Mouse (Mus musculus) adrenal gland, postnatal 14 days (tissue): ENCODE data around the gene Pdcd2. TPM values are rescaled to one million over a fixed set of nuclear protein-coding genes. Genes with fewer than 3 reads are reported as not detected.
"Not testable (repeated sequence)": the region's sequence is repeated elsewhere in the genome, so short reads cannot be mapped to it uniquely, and the experiment has no call there.

Experiments
- DNase-seq: peaks from one replicate; pipeline ENCODE4 v3.0.0; 2021; ENCODE audit warnings: mixed read lengths
- long read RNA-seq, 2 experiments: library from polyadenylated mRNA; stranded (forward); transcript quantifications; one replicate each; pipeline ENCODE4 v2.0.0; 2021
- total RNA-seq: library from RNA; stranded (reverse); gene quantifications from 2 replicates; pipeline ENCODE4 v1.2.3, GENCODE M21; 2021

Pdcd2 gene
- total RNA-seq = 30.8 and 36.2 TPM in 2 replicates
- long read RNA-seq, experiment 1, transcript Pdcd2-201 (6 exons, 1,120 nt) = major isoform, 20 of 30 reads
- long read RNA-seq, experiment 1, partial matches to known transcripts = 8 of 30 reads
- long read RNA-seq, experiment 1, other reads (novel, unspliced or antisense) = 1 of 30 reads
- long read RNA-seq, experiment 2, transcript Pdcd2-201 (6 exons, 1,120 nt) = major isoform, 18 of 28 reads
- long read RNA-seq, experiment 2, partial matches to known transcripts = 9 of 28 reads
- long read RNA-seq, experiment 2, other reads (novel, unspliced or antisense) = 1 of 28 reads

DNA sequence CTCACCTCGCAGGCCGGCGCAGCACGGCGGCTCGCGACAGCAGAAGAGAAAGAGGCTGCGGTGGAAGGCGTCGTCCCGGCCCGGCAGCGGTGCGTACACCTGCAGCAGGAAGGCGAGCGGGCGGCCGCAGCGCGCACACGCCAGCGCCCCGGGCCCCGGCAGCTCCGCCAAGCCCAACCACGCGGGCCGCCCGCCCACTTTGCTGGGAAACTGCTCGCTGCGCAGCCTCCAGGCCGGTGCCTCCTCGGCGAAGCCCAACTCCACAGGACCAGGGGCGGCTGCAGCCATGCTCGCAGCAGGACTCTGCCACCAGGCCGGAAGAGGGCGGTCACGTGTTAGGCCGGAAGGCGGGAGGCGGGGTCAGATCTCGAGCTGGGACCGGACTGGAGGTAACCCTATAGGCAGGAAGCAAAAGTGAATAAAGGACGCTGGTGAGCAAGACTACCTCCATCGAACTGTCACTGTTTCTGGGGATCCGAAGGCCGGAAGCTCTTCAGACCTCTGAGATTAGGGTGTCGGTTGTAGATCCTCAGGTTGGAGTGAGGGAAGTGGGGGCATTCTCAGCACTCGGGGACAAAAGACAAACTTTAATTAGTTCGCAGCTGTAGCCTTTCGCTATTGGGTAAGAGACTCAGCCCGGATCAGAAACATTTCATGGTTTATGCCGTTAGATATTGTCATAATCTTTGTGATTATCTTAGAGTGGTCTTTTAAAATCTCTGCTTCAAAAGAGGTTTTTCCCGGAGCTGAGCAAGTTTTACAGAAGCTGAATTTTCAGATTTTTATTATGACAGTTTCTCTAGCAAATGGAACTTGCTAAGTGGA lies at the start of gene Pdcd2:
Gene Pdcd2, minus strand, starts transcription at position 316 of the 825 bp plus-strand sequence.
- peak; percentile 98 for DNase-seq

DNA sequence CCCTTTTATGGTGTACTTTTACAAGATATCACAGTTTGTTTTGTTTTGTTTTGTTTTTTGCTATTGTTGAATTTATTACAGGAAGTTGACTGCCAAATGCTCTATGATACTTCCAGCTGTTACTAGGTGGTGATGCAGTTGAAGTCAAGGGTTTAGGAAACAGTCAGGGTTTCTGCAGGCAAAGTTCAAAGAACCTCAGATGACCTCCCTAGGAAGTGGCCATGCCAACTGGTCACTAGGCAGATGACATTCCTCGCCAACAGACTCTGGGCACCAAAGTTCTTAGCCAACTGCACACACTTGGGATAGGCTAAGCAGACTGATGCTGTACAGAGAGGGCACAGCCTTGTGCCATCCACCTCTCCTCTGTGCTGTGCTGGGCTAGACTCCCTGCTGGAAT lies 48.0 kb upstream of the Pdcd2 start:
- DNase-seq = peak; percentile 45

DNA sequence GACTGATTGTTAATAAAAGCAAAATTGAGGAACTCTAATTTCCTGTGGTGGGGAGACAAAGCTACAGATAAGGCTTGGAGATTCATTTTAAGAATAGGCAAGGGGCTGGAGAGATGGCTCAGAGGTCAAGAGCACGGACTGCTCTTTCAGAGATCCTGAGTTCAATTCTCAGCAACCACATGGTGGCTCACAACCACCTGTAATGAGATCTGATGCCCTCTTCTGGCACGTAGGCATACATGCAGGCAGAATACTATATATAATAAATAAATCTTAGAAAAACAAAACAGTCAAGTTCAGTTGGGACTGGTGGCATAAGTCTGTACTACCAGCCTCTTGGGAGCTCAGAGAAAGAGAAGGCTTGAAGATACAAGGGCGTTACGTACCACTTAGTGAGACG lies 39.8 kb upstream of the Pdcd2 start:
- DNase-seq = no peak

DNA sequence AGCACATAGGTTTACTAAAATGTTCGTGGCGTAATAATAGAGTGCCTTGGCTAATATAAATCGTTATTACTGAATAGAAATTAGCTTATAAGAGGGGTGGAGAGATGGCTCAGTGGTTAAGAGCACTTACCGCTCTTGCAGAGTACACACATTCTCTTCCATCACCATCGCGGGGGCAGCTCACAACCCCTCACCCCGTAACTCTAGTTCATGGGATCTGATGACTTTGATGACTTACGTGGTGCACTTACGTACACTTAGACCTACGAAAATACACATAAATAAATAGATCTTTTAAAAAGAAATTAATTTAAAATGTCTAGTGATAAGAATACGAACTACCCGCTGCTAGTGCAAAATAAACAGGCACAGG lies 37.8 kb upstream of the Pdcd2 start:
- no peak for DNase-seq

DNA sequence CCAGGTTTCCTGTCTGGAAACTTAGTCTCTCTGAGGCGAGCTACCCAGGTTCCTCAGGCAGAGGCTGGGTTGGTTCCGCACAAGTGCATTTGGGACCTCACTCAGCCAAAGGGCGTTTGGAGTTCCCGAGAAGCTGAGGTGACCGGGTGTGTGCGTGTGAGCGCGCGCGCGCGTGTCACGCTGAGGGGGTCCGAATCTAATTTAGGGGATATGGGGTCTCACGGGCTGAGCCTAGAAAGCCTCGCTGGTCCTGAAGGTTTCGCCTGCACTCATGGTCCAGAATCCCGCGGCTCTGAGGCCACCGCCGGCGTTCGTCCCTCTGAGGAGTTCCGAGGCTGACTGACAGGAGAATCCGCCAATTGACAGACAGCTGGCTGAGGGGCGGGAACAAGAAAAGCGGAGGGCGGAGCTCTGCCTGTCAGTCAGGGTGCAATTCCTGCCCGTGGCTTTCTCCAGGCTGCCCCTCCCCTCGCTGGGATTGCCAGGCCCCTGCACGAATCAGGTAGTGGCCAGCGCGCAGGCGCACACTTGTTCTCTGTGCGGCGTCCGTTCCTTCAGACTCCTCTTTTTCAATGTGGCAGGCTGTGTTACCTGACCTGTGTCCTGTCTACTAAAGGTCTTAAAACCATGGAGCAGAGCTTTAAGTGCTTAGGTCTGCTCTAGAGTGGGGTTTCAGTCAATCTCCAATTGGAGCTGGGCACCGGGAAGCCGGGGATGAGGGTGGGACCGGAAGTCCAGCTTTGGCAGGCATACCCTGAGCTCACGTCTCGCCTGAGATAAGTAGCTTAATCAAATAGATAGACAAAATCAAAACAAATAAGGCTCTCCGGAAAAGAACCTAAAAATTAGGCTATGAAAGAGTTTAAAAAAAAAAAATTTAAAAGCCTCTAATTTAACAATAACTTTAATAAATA lies 37.2 kb upstream of the Pdcd2 start, which contains the start of gene Prdm9:
Gene Prdm9, minus strand, starts transcription at position 341 of the 914 bp plus-strand sequence.
- DNase-seq = peak; percentile 99

DNA sequence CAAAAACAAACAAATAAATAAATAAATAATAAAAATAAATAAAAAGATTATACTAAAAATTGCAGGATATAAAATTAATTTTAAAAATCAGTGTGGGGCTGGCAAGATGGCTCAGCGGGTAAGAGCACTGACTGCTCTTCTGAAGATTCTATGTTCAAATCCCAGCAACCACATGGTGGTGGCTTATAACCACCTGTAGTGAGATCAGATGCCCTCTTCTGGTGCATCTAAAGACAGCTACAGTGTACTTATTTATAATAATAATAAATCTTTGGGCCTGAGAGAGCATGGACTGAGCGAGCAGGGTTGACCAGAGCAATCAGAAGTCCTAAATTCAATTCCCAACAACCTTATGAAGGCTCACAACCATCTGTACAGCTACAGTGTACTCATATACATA lies 32.8 kb upstream of the Pdcd2 start:
- no peak for DNase-seq

DNA sequence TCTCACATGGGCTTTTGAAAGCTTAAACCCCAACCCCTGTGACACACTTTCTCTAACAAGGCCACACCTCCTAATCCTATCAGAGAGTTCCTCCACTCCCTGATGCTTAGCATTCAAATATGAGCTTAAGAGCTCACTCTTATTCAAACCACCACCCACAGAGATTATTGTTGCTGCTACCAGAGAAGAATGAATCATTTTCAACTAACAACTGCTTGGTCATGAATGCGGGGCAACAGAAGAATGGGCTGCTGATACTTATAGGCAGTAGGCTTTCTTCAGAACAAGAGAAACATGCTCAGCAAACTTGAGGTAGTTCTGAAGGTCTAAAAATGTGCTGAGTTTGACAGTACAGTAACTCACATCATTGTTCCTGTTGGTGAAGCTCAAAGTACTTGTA lies 22.6 kb upstream of the Pdcd2 start:
- no peak for DNase-seq

DNA sequence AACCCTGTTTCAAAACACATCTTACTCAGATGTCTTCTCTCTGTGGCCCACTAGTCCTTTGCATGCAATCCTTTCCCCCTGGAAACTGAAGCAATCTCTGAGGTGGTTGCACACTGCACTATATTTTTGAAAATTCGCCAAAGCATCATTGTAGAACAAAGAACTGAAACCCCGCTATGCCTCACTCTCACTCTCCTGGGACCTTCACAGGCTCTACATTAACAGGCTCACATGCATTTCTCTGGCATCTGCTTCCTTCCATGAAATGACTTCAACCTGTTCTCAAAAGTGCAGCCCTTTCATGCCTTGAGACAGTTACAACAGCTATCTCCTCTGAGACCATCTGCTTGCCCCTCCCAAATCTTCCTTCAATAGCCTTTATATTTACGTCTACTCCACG lies 19.3 kb upstream of the Pdcd2 start:
- DNase-seq = no peak

DNA sequence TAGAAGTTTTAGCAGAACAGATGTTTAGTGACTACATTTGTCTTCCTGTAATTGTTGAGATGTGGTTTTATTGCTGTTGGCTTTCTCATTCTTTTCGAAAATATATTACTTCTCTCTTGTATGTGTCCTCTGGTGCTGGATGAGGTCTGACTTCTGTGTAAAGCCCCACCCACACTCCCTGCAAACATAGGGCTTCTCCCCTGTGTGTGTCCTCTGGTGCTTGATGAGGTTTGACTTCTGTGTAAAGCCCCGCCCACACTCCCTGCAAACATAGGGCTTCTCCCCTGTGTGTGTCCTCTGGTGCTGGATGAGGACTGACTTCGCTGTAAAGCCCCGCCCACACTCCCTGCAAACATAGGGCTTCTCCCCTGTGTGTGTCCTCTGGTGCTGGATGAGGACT lies 16.8 kb upstream of the Pdcd2 start:
- DNase-seq = not testable (repeated sequence)

DNA sequence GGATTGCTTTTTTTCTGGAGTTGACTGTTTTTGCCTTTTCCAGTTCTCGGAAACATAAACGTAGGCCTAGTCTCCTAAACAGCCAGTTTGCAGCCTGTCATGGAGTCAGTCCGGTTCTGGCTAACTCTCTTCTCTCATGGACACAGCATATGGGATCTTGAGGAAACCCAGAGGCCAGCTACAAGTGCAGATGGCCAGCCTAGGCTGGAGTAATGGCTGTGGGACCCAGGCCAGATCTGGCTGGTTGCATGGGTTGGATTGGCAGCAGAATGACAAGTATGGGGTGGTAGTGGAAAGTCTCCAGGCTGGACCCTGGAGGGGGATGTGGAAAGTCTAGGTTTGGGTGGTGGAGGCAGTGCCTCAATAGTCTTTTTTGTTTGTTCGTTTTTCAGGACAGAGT lies 13.2 kb upstream of the Pdcd2 start:
- DNase-seq = no peak

DNA sequence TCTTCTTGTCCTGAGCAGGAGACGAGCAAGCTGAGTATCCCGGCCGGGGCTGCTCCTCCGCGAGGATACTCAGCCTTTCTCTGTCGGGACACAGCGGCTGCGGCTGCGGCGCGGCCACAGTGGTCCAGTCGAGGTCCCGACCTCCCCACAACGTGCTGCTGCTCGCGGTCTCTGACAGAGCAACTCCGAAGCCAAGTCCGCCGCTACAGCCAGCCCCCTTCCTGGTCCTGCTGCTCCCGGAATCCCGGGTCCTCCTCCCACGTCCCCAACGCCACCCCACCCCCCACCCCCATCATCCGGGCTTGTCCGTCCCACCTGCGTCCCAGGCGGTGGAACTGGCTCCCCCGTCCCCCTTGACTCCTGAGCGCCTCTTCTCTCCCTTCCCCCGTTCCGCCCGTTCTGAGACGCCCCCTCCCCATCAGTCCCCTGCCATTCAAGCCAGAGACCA lies 9.4 kb upstream of the Pdcd2 start:
- peak; percentile 27 for DNase-seq

DNA sequence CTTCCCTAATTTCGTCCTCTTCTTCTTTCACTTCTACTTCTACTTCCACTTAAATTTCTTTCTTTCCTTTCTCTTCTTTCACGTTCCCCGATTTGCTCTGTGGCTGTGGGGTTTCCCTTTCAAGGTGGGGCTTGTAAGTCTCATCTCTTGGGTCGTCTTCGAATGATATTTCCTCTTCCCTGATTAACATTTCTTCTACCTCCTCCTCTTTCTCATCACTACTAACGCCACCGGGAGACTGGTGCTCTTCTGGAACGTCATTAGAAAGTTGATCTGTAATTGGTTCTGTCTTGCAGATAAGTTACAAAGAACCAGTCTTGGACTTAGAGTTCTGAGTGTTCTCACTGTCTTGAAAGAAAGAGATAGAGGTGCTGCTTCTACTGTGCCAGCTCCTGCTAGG lies 8.8 kb upstream of the Pdcd2 start:
- DNase-seq = no peak

DNA sequence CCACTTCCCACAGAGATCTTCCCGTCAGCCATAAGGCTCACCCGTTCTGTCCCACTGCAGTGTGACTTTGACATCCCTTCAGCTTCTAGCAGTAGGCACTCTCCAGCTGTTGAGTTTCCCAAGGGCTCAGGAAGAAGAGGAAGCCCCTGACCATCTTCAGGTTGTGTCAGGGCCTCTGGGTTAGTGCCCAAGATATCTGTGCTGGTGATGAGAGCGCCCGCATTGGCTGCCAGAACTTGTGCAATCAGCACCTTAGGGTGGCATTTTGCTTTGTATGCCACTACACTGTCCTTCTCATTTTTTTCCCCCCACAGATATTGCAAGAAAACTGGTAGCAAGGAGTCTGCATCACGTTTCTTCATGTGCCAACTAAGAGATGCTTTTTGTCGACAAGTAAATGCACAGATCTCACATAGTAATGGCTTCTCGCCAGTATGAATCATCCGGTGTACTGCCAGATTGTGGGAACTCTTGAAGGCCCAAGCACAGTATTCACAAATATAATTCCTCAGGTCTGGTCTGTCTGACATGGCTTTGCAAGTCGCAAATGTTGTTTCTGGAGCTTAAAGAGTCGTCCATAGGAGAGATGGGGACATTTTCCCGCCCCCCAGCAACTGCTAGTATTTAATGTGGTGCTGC lies 8.2 kb upstream of the Pdcd2 start:
- peak; percentile 29 for DNase-seq

DNA sequence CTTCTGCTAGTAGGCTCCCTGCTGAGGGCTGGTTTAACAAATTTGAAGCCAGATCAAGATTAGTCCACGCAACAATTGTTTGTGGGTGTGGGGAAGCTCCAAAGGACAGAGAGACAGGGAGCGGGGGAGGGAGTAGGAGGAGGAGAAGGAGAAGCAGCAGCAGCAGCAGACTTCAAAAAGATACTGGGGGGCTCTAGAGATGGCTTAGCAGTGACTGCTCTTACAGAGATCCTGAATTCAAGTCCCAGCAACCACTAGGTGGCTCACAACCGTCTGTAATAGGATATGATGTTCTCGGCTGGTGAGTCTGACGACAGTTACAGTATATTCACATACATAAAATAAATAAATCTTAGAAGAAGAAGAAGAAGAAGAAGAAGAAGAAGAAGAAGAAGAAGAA lies 3.0 kb upstream of the Pdcd2 start:
- peak; percentile 30 for DNase-seq

DNA sequence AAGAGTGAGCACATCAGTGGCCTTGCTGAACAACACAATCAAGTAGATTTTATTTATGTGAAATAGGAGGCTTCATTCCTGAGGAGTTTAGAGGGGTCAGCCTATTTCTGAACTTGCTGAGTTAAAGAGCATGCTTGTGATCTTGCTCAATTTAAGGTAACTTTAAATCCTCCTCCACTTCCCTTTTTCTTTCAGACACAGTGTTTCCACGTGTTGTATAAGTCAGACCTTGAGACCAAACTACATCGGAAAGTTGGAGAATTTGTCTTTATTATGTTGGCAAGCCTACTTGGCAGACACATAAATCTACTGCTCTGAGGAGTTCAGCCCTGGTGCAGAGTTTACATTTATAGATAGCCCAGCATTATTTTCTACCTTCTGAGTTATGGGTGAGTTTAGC lies 1.8 kb upstream of the Pdcd2 start:
- DNase-seq = no peak

DNA sequence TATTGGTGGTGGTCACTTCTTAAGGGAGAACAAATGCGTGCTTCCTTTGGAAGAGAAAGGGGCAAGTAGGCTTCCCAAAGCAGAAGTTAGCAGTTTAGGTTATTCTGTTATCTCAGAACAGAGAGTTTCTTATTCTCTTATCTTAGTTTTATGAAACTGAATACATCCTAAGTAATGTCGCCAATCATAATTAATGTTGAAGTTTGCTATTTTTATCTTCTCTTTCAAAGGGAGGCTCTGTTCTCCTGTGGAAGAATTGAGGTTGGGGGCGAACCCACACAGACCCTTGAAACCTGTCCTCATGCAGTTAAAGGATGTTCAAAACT lies 673 bp upstream of the Pdcd2 start:
- DNase-seq = no peak

DNA sequence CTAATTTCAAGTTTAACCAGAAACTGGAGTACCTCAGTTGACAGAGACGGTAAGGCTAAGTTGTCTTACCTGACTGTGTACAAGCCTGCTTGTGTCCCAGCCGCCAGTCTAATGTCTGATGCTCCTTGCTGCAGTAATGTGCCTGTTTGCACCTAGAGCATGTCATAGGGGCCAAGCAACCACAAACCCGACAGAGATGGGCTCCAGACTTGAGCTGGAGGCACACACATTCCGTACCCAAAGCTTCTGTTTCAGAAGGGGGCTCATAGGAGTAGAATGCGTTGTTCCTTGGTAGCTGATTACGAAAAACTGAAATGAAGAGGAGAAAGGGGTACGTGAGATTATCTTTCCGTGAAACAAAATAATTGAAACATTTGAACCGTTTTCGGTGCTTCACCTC lies 797 bp downstream of the Pdcd2 start:
- DNase-seq = no peak

DNA sequence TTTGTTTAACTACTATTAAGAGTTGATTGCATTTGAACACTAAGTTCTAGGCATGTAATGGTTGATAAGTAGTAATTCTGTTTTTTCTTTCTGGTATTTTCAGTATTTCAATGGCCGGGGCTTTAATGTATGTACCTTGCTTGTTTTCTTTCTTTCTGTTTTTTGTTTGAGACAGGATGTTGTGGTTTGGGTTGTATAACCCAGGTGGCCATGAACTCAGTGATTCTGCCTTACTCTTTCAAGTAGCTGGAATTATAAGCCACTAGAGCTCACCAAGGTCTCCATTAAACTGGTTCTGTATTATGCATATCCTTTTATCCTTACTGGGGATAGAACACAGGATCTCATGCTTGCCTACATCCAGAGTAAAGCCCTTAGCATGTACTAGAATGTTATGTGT lies 8.3 kb downstream of the Pdcd2 start:
- no peak for DNase-seq

DNA sequence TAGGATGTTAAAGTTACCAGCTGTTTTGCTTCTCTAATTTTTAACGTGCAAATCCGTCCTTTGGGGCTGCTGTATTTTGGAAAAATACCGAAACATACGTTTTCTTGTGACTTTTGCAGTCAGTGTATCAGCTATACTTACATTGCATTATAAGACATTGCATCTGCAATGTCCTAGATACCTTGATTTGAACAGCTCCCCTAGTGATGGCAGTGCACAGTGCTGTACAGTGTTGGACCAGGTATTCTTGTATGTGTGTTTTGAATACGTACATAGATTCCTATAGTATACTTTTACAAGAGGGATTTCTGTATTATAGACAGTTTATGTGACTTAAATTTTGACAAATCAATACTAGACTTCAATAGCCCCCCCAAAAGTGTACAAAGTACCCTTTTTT lies 8.9 kb downstream of the Pdcd2 start:
- DNase-seq = no peak

DNA sequence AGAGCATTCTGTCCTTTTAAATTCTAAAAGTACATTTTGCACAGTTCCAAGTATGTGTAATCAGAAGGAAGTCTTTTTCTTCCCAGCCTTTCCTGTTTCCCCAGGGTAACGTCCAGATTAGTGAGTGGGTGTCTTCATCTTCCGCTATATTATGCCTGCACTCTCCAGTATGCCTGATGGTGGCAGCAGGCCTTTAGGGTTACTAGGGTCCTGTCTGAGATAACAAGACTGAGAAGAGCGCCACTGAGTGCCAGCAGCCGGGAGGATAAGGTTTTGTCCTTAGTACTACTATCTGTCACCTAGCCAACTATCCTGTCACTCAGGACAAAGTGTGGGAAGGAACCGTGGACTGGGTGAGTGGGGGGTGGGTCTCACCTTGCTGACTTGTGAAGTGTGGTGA lies 9.3 kb downstream of the Pdcd2 start:
- DNase-seq = no peak

DNA sequence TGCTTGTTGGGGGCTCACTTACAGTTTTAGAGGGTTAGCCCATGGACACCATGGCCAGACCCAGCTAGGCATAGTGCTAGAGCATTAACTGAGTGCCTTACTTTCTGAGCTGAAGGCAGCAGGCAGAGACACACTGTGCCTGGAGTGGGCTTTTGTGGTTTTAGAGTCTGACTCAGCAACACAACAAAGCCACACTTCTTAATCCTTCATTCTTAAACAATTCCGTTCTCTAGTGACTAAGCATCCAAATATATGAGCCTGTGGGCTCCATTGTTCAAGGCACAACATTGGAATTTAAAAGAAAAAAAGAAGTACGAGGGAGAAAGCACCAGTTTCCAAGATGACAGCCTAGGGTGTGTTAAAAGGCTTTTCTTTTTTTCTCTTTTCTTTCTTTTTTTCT lies 16.4 kb downstream of the Pdcd2 start:
- no peak for DNase-seq

DNA sequence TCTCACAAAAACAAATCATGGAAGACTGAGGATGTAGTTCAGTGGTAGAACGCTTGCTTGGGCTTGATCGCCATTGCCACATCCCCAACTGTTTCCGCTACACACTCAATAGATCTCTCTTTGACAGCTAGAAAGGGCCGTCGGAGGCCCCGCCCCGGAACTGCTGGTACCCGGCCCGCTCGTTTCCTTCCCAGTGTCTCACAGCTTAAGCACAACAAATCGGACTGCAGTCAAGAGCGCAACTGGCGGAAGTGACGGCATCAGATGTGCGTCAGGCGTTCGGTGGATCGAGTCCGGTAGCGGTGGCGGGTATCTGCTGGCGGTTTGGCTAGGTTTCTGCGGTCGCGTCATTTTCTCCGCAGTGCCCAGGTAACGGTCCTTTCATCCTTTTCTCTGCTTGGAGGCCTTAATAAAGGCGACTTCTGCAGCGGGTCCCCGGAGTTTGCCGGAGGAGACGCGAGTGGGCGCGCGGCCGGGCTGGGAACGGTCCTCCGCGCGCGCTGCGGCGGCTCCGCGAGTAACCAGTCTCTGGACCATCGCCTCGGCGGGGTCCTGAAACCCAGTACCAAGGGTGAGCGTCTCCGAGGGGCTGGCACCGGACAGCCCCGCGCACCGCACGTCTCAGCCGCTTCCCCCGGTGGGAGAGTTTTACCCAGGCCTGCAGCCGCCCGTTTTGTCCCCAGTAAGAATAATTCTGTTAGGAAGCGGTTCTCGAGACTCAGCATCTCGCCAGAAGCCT lies 27.3 kb downstream of the Pdcd2 start, which contains the start of the genes Psmb1 and Tbp:
Gene Psmb1, minus strand, starts transcription at position 96 of the 739 bp plus-strand sequence.
Gene Tbp, plus strand, starts transcription at position 233 of the 739 bp plus-strand sequence.
- peak; percentile 99 for DNase-seq
